Mouse (Mus musculus): ENCODE data around the gene Csrnp1. TPM values are rescaled to one million over a fixed set of nuclear protein-coding genes. Genes with fewer than 3 reads are reported as not detected.

The Csrnp1 gene
- polyA plus RNA-seq, 1 experiment from 2014 or later, result 1.4 TPM

- Histone ChIP-seq H3K9ac (ENCODE audit: low read length) (no peak overlapping the region), H3K27me3 (replicated peaks; ENCODE audit: control insufficient read depth, insufficient read depth, low read length) (no peaks in the 10 kb centered on the region), H3K4me1 (ENCODE audit: control insufficient read depth, insufficient read depth, low read length) (peaks cover 25% of the 10 kb centered on the region), H3K4me3 (ENCODE audit: low read depth, low read length) (no peak overlapping the region), H3K36me3 (ENCODE audit: control insufficient read depth, insufficient read depth, low read length) (no peaks in the 10 kb centered on the region), H3K4me2 (ENCODE audit: low read length) (no peak overlapping the region), H3K27ac (ENCODE audit: low read depth, low read length) (no peak overlapping the region), H3K9me3 (replicated peaks; ENCODE audit: control insufficient read depth, low read length) (no peaks in the 10 kb centered on the region)
- ATAC-seq (no peak), DNase-seq (ENCODE audit: low spot score) (no peak)
- WGBS, result 82% methylated on average over 5 of the region's 5 CpGs
Measured at GRCm38 (mm10) chr9:119974609-119975008, 9.8 kb downstream of the Csrnp1 start.

DNA sequence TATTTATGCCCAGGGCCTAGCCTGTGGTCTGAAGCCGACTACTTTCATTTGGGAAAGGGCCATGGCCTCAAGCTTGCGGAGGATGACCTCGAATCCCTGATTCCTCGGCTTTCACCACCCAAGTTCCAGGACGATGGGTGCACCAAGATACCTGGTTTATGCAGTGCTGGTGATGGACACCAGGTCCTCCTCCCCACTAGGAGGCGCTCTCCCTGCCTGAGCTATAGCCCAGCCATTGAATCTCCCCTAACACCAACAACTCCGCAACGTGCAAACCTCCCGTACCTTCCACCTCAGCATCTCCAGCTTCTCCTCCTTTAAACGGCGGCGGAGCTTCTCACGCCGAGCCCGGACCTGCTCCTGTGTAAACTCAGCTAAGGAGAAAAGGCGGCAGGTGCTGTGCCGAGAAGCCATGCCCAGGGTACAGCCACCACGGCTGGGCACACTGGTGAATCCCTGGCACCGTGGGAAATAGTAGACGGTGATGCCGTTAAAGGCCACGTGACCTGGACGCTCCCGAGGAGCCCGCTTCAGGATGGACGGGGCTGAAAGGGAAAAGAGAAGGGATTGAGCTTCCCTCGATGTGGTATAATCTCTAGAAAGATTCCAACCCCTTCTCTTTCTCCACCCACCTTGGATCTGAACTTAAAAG is 10.5 kb downstream of the Csrnp1 start:
- no peak for DNase-seq (ENCODE audit: low spot score)
- Histone ChIP-seq H3K4me2 (ENCODE audit: low read length) (no peak overlapping the region), H3K9me3 (replicated peaks; ENCODE audit: control insufficient read depth, low read length) (no peaks in the 10 kb centered on the region), H3K4me3 (ENCODE audit: low read depth, low read length) (no peak overlapping the region), H3K27ac (ENCODE audit: low read depth, low read length) (no peak overlapping the region), H3K9ac (ENCODE audit: low read length) (no peak overlapping the region), H3K36me3 (ENCODE audit: control insufficient read depth, insufficient read depth, low read length) (no peaks in the 10 kb centered on the region), H3K4me1 (ENCODE audit: control insufficient read depth, insufficient read depth, low read length) (peaks cover 25% of the 10 kb centered on the region), H3K27me3 (replicated peaks; ENCODE audit: control insufficient read depth, insufficient read depth, low read length) (no peaks in the 10 kb centered on the region)
- 93% methylated on average over 27 of the region's 27 CpGs for WGBS
- no peak for ATAC-seq

DNA sequence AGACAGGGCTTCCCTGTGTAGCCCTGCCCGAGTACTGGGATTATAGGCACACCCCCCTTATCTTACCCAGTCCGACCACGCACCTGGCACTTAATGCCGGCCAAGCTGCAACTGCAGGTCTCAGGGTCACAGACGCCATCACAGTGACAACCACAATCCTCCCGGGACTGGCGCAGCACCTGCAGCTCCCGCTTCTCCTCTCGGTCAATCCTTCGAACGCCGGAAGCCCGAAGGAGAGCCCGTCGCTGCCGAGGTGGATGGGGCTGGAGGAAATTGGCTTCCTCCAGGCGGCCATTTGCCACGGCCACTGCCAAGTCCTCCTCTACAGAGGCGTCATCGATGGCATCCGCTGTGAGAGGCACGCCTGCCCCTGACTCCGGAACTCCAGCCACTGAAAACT is 11.2 kb downstream of the Csrnp1 start:
- Histone ChIP-seq H3K4me1 (ENCODE audit: control insufficient read depth, insufficient read depth, low read length) (peaks cover 25% of the 10 kb centered on the region), H3K27ac (ENCODE audit: low read depth, low read length) (no peak overlapping the region), H3K9me3 (replicated peaks; ENCODE audit: control insufficient read depth, low read length) (no peaks in the 10 kb centered on the region), H3K9ac (ENCODE audit: low read length) (no peak overlapping the region), H3K36me3 (ENCODE audit: control insufficient read depth, insufficient read depth, low read length) (no peaks in the 10 kb centered on the region), H3K4me2 (ENCODE audit: low read length) (no peak overlapping the region), H3K4me3 (ENCODE audit: low read depth, low read length) (no peak overlapping the region), H3K27me3 (replicated peaks; ENCODE audit: control insufficient read depth, insufficient read depth, low read length) (no peaks in the 10 kb centered on the region)
- WGBS, result 94% methylated on average over 23 of the region's 23 CpGs
- no peak for DNase-seq (ENCODE audit: low spot score)
- no peak for ATAC-seq

DNA sequence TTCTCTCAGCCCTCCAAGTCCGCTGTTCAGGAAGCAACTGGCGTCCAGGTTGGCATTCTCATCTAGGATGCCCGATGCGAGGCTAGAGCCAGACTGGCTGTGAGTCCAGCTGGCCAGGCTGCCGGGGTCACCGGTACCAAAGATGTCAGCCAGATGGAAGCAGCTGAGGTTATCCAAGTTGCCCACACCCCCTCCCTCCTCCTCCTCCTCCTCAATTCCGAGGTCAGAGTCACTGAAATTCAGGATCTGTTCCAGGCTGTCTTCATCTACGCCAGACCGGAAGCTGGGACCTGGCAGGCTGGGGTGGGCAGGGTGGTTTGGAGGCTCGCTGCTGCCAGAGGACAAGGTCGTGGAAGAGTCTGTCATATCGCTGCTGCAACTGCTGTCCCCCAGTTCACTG is 11.9 kb downstream of the Csrnp1 start:
- no peak overlapping the region for H3K9ac ChIP-seq (ENCODE audit: low read length)
- ATAC-seq (no peak), DNase-seq (ENCODE audit: low spot score) (no peak)
- no peaks in the 10 kb centered on the region for H3K27me3 ChIP-seq (replicated peaks; ENCODE audit: control insufficient read depth, insufficient read depth, low read length)
- H3K4me2 ChIP-seq (ENCODE audit: low read length), result no peak overlapping the region
- H3K27ac ChIP-seq (ENCODE audit: low read depth, low read length), result 0 out of 2 replicates have a peak overlapping the region, but pooled peaks have one; percentile 23
- H3K36me3 ChIP-seq (ENCODE audit: control insufficient read depth, insufficient read depth, low read length), result no peaks in the 10 kb centered on the region
- H3K9me3 ChIP-seq (replicated peaks; ENCODE audit: control insufficient read depth, low read length), result no peaks in the 10 kb centered on the region
- WGBS, result 88% methylated on average over 12 of the region's 12 CpGs
- H3K4me1 ChIP-seq (ENCODE audit: control insufficient read depth, insufficient read depth, low read length), result peaks cover 19% of the 10 kb centered on the region
- H3K4me3 ChIP-seq (ENCODE audit: low read depth, low read length), result no peak overlapping the region

DNA sequence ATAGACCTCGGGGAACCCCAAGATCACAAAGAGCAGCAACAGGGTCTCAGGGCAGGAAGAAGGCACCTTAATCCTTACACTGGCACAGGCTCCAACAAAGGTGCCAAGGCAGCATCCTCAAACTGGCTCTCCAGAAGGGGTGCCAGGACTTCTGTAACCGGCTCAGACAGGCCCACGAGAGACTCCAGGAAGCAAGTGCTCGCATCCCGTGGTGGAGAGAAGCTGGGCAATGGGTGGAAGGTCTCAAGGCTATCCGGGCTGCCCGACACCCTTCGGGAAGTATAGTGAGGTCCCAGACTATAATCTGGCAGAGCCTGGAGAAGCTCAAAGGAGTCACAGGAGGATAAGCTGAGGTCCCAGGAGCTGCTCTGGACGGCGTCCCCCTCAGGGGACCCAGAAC is 12.3 kb downstream of the Csrnp1 start:
- H3K27ac ChIP-seq (ENCODE audit: low read depth, low read length), result no peak overlapping the region
- H3K4me1 ChIP-seq (ENCODE audit: control insufficient read depth, insufficient read depth, low read length), result peaks cover 14% of the 10 kb centered on the region
- no peak for ATAC-seq
- H3K9ac ChIP-seq (ENCODE audit: low read length), result no peak overlapping the region
- no peaks in the 10 kb centered on the region for H3K9me3 ChIP-seq (replicated peaks; ENCODE audit: control insufficient read depth, low read length)
- H3K36me3 ChIP-seq (ENCODE audit: control insufficient read depth, insufficient read depth, low read length), result no peaks in the 10 kb centered on the region
- no peak for DNase-seq (ENCODE audit: low spot score)
- H3K4me2 ChIP-seq (ENCODE audit: low read length), result no peak overlapping the region
- no peaks in the 10 kb centered on the region for H3K27me3 ChIP-seq (replicated peaks; ENCODE audit: control insufficient read depth, insufficient read depth, low read length)
- no peak overlapping the region for H3K4me3 ChIP-seq (ENCODE audit: low read depth, low read length)
- WGBS, result 85% methylated on average over 10 of the region's 10 CpGs

GRCm38 (mm10) chr9:119970763-119971656 is 13.4 kb downstream of the Csrnp1 start:
- Histone ChIP-seq H3K9ac (ENCODE audit: low read length) (peak overlapping the region; percentile 26; the same call in 1 of the 2 replicates), H3K4me3 (ENCODE audit: low read depth, low read length) (no peak overlapping the region), H3K4me2 (ENCODE audit: low read length) (no peak overlapping the region), H3K4me1 (ENCODE audit: control insufficient read depth, insufficient read depth, low read length) (peaks cover 14% of the 10 kb centered on the region), H3K9me3 (replicated peaks; ENCODE audit: control insufficient read depth, low read length) (no peaks in the 10 kb centered on the region), H3K36me3 (ENCODE audit: control insufficient read depth, insufficient read depth, low read length) (no peaks in the 10 kb centered on the region), H3K27ac (ENCODE audit: low read depth, low read length) (peak overlapping the region; percentile 91), H3K27me3 (replicated peaks; ENCODE audit: control insufficient read depth, insufficient read depth, low read length) (no peaks in the 10 kb centered on the region)
- 55% methylated on average over 7 of the region's 7 CpGs for WGBS
- ATAC-seq, result peak; percentile 86
- peak; percentile 86 for DNase-seq (ENCODE audit: low spot score)

DNA sequence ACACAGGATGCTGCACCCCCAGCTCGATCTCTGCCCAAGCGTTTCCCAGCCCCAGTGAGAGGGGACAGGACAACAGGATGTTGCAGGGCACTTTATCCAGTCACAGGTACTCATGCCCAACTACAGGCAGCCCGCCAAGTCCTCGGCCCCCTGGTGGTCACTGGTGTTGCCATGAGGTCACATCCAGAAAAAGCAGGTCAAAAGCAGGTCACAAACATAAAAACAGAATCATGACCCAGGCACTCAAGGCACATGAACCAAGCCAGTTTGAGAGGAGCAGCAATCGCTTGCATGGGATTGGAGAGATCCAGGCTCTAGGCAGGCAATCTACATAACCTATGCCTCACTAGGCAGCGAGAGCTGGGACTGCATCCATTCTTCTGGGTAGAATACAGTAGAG is 14.2 kb downstream of the Csrnp1 start:
- DNase-seq (ENCODE audit: low spot score), result no peak
- 0 out of 2 replicates have a peak overlapping the region, but pooled peaks have one; percentile 25 for H3K9ac ChIP-seq (ENCODE audit: low read length)
- 39% methylated on average over 6 of the region's 6 CpGs for WGBS

GRCm38 (mm10) chr9:119969811-119970210 is 14.6 kb downstream of the Csrnp1 start:
- no peak for ATAC-seq
- no peak overlapping the region for H3K9ac ChIP-seq (ENCODE audit: low read length)
- no peaks in the 10 kb centered on the region for H3K27me3 ChIP-seq (replicated peaks; ENCODE audit: control insufficient read depth, insufficient read depth, low read length)
- no peak for DNase-seq (ENCODE audit: low spot score)
- peak overlapping the region; percentile 91; the same call in 1 of the 2 replicates for H3K27ac ChIP-seq (ENCODE audit: low read depth, low read length)
- H3K4me3 ChIP-seq (ENCODE audit: low read depth, low read length), result no peak overlapping the region
- H3K4me1 ChIP-seq (ENCODE audit: control insufficient read depth, insufficient read depth, low read length), result peaks cover 14% of the 10 kb centered on the region
- no peaks in the 10 kb centered on the region for H3K9me3 ChIP-seq (replicated peaks; ENCODE audit: control insufficient read depth, low read length)
- H3K4me2 ChIP-seq (ENCODE audit: low read length), result no peak overlapping the region
- H3K36me3 ChIP-seq (ENCODE audit: control insufficient read depth, insufficient read depth, low read length), result no peaks in the 10 kb centered on the region
- 88% methylated on average over 7 of the region's 7 CpGs for WGBS

More for the DNA sequence above, 14.2 kb downstream of the Csrnp1 start:
- Histone ChIP-seq H3K4me1 (ENCODE audit: control insufficient read depth, insufficient read depth, low read length) (peaks cover 14% of the 10 kb centered on the region), H3K27ac (ENCODE audit: low read depth, low read length) (peak overlapping the region; percentile 91), H3K9me3 (replicated peaks; ENCODE audit: control insufficient read depth, low read length) (no peaks in the 10 kb centered on the region), H3K4me2 (ENCODE audit: low read length) (no peak overlapping the region), H3K36me3 (ENCODE audit: control insufficient read depth, insufficient read depth, low read length) (no peaks in the 10 kb centered on the region), H3K4me3 (ENCODE audit: low read depth, low read length) (no peak overlapping the region), H3K27me3 (replicated peaks; ENCODE audit: control insufficient read depth, insufficient read depth, low read length) (no peaks in the 10 kb centered on the region)
- ATAC-seq, result peak; percentile 21; the same call in 1 of the 2 replicates

All from forebrain, embryonic 14.5 days (tissue).